Mouse (Mus musculus) CH12.LX (cell line): ENCODE results near the gene Nacc1. TPM values are rescaled to one million over a fixed set of nuclear protein-coding genes. Genes with fewer than 3 reads are reported as not detected.

Source experiments
- DNase-seq: peaks from one replicate; pipeline ENCODE4 v3.0.0-alpha.2; 2013; ENCODE audit errors: extremely low read depth
- H3K27ac ChIP-seq: 2 replicates; pipeline ENCODE4 v1.5.1; 2012; ENCODE audit warnings: low read depth, mild to moderate bottlenecking, control low read depth, moderate library complexity; ENCODE audit not compliant: insufficient read depth
- H3K27me3 ChIP-seq: replicated peaks from 2 replicates; pipeline ENCODE3; 2012; ENCODE audit warnings: inconsistent platforms
- H3K36me3 ChIP-seq, 2 experiments: replicated peaks in 1 of 2; 2 replicates each; pipeline versions ENCODE3 to v1.6.1; 2012; ENCODE audit warnings: inconsistent platforms in 1 of 2, low read length in 1 of 2, mild to moderate bottlenecking in 1 of 2, mixed read lengths in 1 of 2, moderate library complexity in 1 of 2; ENCODE audit not compliant: control insufficient read depth in 1 of 2, insufficient read depth in 1 of 2
- H3K4me1 ChIP-seq, 2 experiments: 2 replicates each; pipeline ENCODE4 v1.6.1; 2012; ENCODE audit warnings: inconsistent platforms in 1 of 2, moderate library complexity in 1 of 2; ENCODE audit not compliant: insufficient read depth in 2 of 2, control insufficient read depth in 1 of 2
- H3K4me2 ChIP-seq: 2 replicates; pipeline ENCODE4 v1.6.1; 2012; ENCODE audit warnings: low read depth, mild to moderate bottlenecking, control low read depth; ENCODE audit not compliant: poor library complexity, insufficient read depth, severe bottlenecking
- H3K4me3 ChIP-seq, 3 experiments: fragments of 150-350 bp in 1 of 3; sonication (generic) in 1 of 3; replicated peaks in 1 of 3; 2 replicates each; pipeline versions ENCODE3 to v1.5.1; 2011 to 2012; ENCODE audit warnings: low read depth in 2 of 3, low read length in 2 of 3, mild to moderate bottlenecking in 2 of 3, moderate library complexity in 2 of 3, control low read depth in 1 of 3, improper control_type of control experiment in 1 of 3, inconsistent platforms in 1 of 3, mixed read lengths in 1 of 3; ENCODE audit not compliant: poor library complexity in 1 of 3
- H3K79me2 ChIP-seq: replicated peaks from 2 replicates; pipeline ENCODE4 v1.6.1; 2012; ENCODE audit warnings: mild to moderate bottlenecking, moderate library complexity; ENCODE audit not compliant: control insufficient read depth, poor library complexity, insufficient read depth, severe bottlenecking; ENCODE audit errors: extremely low read depth
- H3K9ac ChIP-seq: 2 replicates; pipeline ENCODE4 v1.6.1; 2012; ENCODE audit warnings: low read depth, mild to moderate bottlenecking, control low read depth, moderate library complexity; ENCODE audit not compliant: insufficient read depth
- H3K9me3 ChIP-seq: replicated peaks from 2 replicates; pipeline ENCODE3; 2012; ENCODE audit warnings: low read length, inconsistent platforms, mixed read lengths
- BHLHE40 ChIP-seq: IDR thresholded peaks from 2 replicates; pipeline ENCODE4 v1.6.1; 2011; ENCODE audit warnings: mild to moderate bottlenecking, low read depth, low read length, improper control_type of control experiment
- CHD1 ChIP-seq: IDR thresholded peaks from 2 replicates; pipeline ENCODE4 v1.6.1; 2012; ENCODE audit warnings: low read depth, low read length, improper control_type of control experiment, inconsistent platforms
- CHD2 ChIP-seq: IDR thresholded peaks from 2 replicates; pipeline ENCODE4 v1.6.1; 2011; ENCODE audit warnings: low read length, improper control_type of control experiment
- CTCF ChIP-seq, 2 experiments: IDR thresholded peaks in 1 of 2; conservative IDR thresholded peaks in 1 of 2; 2 replicates each; pipeline ENCODE4 v1.5.1; 2011 to 2012; ENCODE audit warnings: low read depth in 2 of 2, low read length in 2 of 2, improper control_type of control experiment in 1 of 2, inconsistent platforms in 1 of 2, mild to moderate bottlenecking in 1 of 2, moderate library complexity in 1 of 2
- E2F4 ChIP-seq: IDR thresholded peaks from 2 replicates; pipeline ENCODE4 v1.6.1; 2011; ENCODE audit warnings: low read depth, low read length, improper control_type of control experiment; ENCODE audit not compliant: insufficient replicate concordance
- ELF1 ChIP-seq: IDR thresholded peaks from 2 replicates; pipeline ENCODE4 v1.6.1; 2014; ENCODE audit warnings: low read depth, mild to moderate bottlenecking, inconsistent platforms, low read length, improper control_type of control experiment
- EP300 ChIP-seq: IDR thresholded peaks from 2 replicates; pipeline ENCODE4 v1.6.1; 2011; ENCODE audit warnings: low read length, improper control_type of control experiment
- ETS1 ChIP-seq: conservative IDR thresholded peaks from 2 replicates; pipeline ENCODE4 v1.6.1; 2012; ENCODE audit warnings: low read depth, mild to moderate bottlenecking, inconsistent platforms, low read length, improper control_type of control experiment, moderate library complexity
- GABPA ChIP-seq: IDR thresholded peaks from 2 replicates; pipeline ENCODE4 v1.6.1; 2012; ENCODE audit warnings: low read depth, low read length, improper control_type of control experiment, inconsistent platforms; ENCODE audit not compliant: insufficient replicate concordance
- HCFC1 ChIP-seq: IDR thresholded peaks from 2 replicates; pipeline ENCODE4 v1.6.1; 2012; ENCODE audit warnings: low read depth, mild to moderate bottlenecking, inconsistent platforms, low read length, improper control_type of control experiment
- IRF4 ChIP-seq: IDR thresholded peaks from 2 replicates; pipeline ENCODE4 v1.6.1; 2014; ENCODE audit warnings: low read depth, mild to moderate bottlenecking, inconsistent platforms, low read length, improper control_type of control experiment
- JUN ChIP-seq: IDR thresholded peaks from 2 replicates; pipeline ENCODE4 v1.6.1; 2011; ENCODE audit warnings: low read depth, mild to moderate bottlenecking, low read length, improper control_type of control experiment, moderate library complexity; ENCODE audit not compliant: insufficient read depth
- JUND ChIP-seq: conservative IDR thresholded peaks from 2 replicates; pipeline ENCODE4 v1.6.1; 2011; ENCODE audit warnings: low read depth, low read length, improper control_type of control experiment
- KAT2A ChIP-seq: IDR thresholded peaks from 2 replicates; pipeline ENCODE4 v1.6.1; 2012; ENCODE audit warnings: low read length, improper control_type of control experiment, inconsistent platforms; ENCODE audit not compliant: insufficient replicate concordance
- MAFK ChIP-seq: IDR thresholded peaks from 2 replicates; pipeline ENCODE4 v1.6.1; 2011; ENCODE audit warnings: low read length, improper control_type of control experiment; ENCODE audit not compliant: insufficient replicate concordance
- MAX ChIP-seq: IDR thresholded peaks from 2 replicates; pipeline ENCODE4 v1.6.1; 2011; ENCODE audit warnings: low read length, improper control_type of control experiment
- MAZ ChIP-seq: IDR thresholded peaks from 2 replicates; pipeline ENCODE4 v1.6.1; 2012; ENCODE audit warnings: low read depth, mild to moderate bottlenecking, inconsistent platforms, low read length, improper control_type of control experiment, moderate library complexity
- MEF2A ChIP-seq: IDR thresholded peaks from 2 replicates; pipeline ENCODE4 v1.6.1; 2014; ENCODE audit warnings: low read depth, mild to moderate bottlenecking, inconsistent platforms, low read length, improper control_type of control experiment, borderline replicate concordance
- MXI1 ChIP-seq: IDR thresholded peaks from 2 replicates; pipeline ENCODE4 v1.6.1; 2011; ENCODE audit warnings: mild to moderate bottlenecking, low read depth, low read length, improper control_type of control experiment
- MYC ChIP-seq: IDR thresholded peaks from 2 replicates; pipeline ENCODE4 v1.6.1; 2011; ENCODE audit warnings: low read depth, mild to moderate bottlenecking, improper control_type of control experiment, low read length
- NELFE ChIP-seq: IDR thresholded peaks from 2 replicates; pipeline ENCODE4 v1.6.1; 2011; ENCODE audit warnings: low read depth, low read length, improper control_type of control experiment
- PAX5 ChIP-seq: IDR thresholded peaks from 2 replicates; pipeline ENCODE4 v1.6.1; 2012; ENCODE audit warnings: low read length, inconsistent platforms, mixed read lengths
- POLR2A ChIP-seq: IDR thresholded peaks from 2 replicates; pipeline ENCODE4 v1.6.1; 2011; ENCODE audit warnings: low read depth, mild to moderate bottlenecking, improper control_type of control experiment, low read length
- POLR2AphosphoS2 ChIP-seq: IDR thresholded peaks from 2 replicates; pipeline ENCODE4 v1.6.1; 2011; ENCODE audit warnings: low read depth, low read length, improper control_type of control experiment
- RAD21 ChIP-seq: IDR thresholded peaks from 2 replicates; pipeline ENCODE4 v1.6.1; 2011; ENCODE audit warnings: low read depth, mild to moderate bottlenecking, low read length, improper control_type of control experiment, moderate library complexity
- RCOR1 ChIP-seq: conservative IDR thresholded peaks from 2 replicates; pipeline ENCODE4 v1.6.1; 2012; ENCODE audit warnings: low read depth, mild to moderate bottlenecking, inconsistent platforms, low read length, improper control_type of control experiment
- SIN3A ChIP-seq: IDR thresholded peaks from 2 replicates; pipeline ENCODE4 v1.6.1; 2012; ENCODE audit warnings: low read length, improper control_type of control experiment, inconsistent platforms
- TBP ChIP-seq: conservative IDR thresholded peaks from 2 replicates; pipeline ENCODE4 v1.6.1; 2011; ENCODE audit warnings: low read depth, low read length, improper control_type of control experiment
- TCF12 ChIP-seq: IDR thresholded peaks from 2 replicates; pipeline ENCODE4 v1.6.1; 2014; ENCODE audit warnings: low read depth, mild to moderate bottlenecking, inconsistent platforms, low read length, improper control_type of control experiment
- UBTF ChIP-seq: IDR thresholded peaks from 2 replicates; pipeline ENCODE4 v1.6.1; 2012; ENCODE audit warnings: low read depth, mild to moderate bottlenecking, inconsistent platforms, low read length, improper control_type of control experiment, moderate library complexity
- USF2 ChIP-seq: conservative IDR thresholded peaks from 2 replicates; pipeline ENCODE4 v1.6.1; 2011; ENCODE audit warnings: low read depth, low read length, improper control_type of control experiment
- ZC3H11A ChIP-seq: IDR thresholded peaks from 2 replicates; pipeline ENCODE4 v1.6.1; 2012; ENCODE audit warnings: low read depth, mild to moderate bottlenecking, inconsistent platforms, low read length, improper control_type of control experiment
- ZKSCAN1 ChIP-seq: IDR thresholded peaks from 2 replicates; pipeline ENCODE4 v1.6.1; 2012; ENCODE audit warnings: low read depth, inconsistent platforms, low read length, improper control_type of control experiment, borderline replicate concordance
- ZMIZ1 ChIP-seq: IDR thresholded peaks from 2 replicates; pipeline ENCODE4 v1.6.1; 2012; ENCODE audit warnings: low read depth, mild to moderate bottlenecking, inconsistent platforms, low read length, improper control_type of control experiment
- ZNF384 ChIP-seq: IDR thresholded peaks from 2 replicates; pipeline ENCODE4 v1.6.1; 2012; ENCODE audit warnings: low read depth, low read length, improper control_type of control experiment, inconsistent platforms
- dilution Hi-C: fragments of 300-500 bp; cut with MboI; formaldehyde crosslinking; loops from 2 replicates; pipeline ENCODE4 v1.14.3; 2020; ENCODE audit warnings: low sequenced_read_pairs; ENCODE audit not compliant: extremely low pct_unique_long_range_greater_than_20kb, extremely low pct_ligation_motif_present
- in situ Hi-C: fragments of 300-500 bp; cut with MboI; formaldehyde crosslinking; loops from 3 replicates; pipeline ENCODE4 v1.14.3; 2019; ENCODE audit warnings: low sequenced_read_pairs, low pct_ligation_motif_present, low pct_unique_long_range_greater_than_20kb, mixed read lengths
- polyA plus RNA-seq: library from polyadenylated mRNA; unstranded; fragments of >175 nt; gene quantifications from 2 replicates; pipeline ENCODE4 v1.2.1, GENCODE M21; 2012; ENCODE audit warnings: low read depth; ENCODE audit not compliant: insufficient read length
- total RNA-seq, 2 experiments: library from RNA; depleted of rRNA; stranded (reverse); fragments of 300-350 nt in 1 of 2; fragments of >200 nt in 1 of 2; gene quantifications; 2 replicates each; pipeline ENCODE4 v1.2.3; 2012 to 2014

Gene Nacc1
- total and polyA plus RNA-seq, 3 experiments, result 23.3 to 84.1 (median 45.1) TPM

- Histone ChIP-seq H3K9me3 (no peaks in the 10 kb centered on the region), H3K79me2 (peaks cover 23% of the 10 kb centered on the region), H3K4me2 (peak within 1 kb of the TSS; percentile 82), H3K4me3 (peak within 1 kb of the TSS; percentile 68 to 97 (median 80)), H3K36me3 (peaks cover 0 to 7% of the 10 kb centered on the region in 2 experiments), H3K4me1 (peaks cover 7 to 37% of the 10 kb centered on the region in 2 experiments), H3K27ac (peak within 1 kb of the TSS; percentile 97), H3K27me3 (no peaks in the 10 kb centered on the region), H3K9ac (peak within 1 kb of the TSS; percentile 95)
- dilution Hi-C loops (no loop called here), in situ Hi-C loops (no loop called here)
- DNase-seq, result peak; percentile 93
- TF ChIP-seq ETS1, result peak; percentile 67
- 0 out of 2 replicates have a peak, but pooled peaks have one; percentile 47 for TF ChIP-seq KAT2A
- TF ChIP-seq CHD1, result no peak
- peak; percentile 99 for TF ChIP-seq ZMIZ1
- TF ChIP-seq E2F4, result no peak; the same call in 1 of the 2 replicates
- peak; percentile 29; the same call in 1 of the 2 replicates for TF ChIP-seq BHLHE40
- TF ChIP-seq GABPA, result no peak
- TF ChIP-seq POLR2A, result peak; percentile 100
- TF ChIP-seq MAFK, result no peak
- TF ChIP-seq TBP, result peak; percentile 98
- TF ChIP-seq ZC3H11A, result no peak
- peak; percentile 54 for TF ChIP-seq HCFC1
- peak; percentile 99 for TF ChIP-seq POLR2AphosphoS2
- no peak for TF ChIP-seq ZNF384
- TF ChIP-seq RCOR1, result 0 out of 2 replicates have a peak, but pooled peaks have one; percentile 35
- no peak for TF ChIP-seq MAX
- TF ChIP-seq JUN, result peak; percentile 42; the same call in 1 of the 2 replicates
- TF ChIP-seq CHD2, result no peak; the same call in 1 of the 2 replicates
- TF ChIP-seq RAD21, result no peak
- no peak; the same call in 1 of the 2 replicates for TF ChIP-seq UBTF
- TF ChIP-seq MYC, result peak; percentile 54; the same call in 1 of the 2 replicates
- no peak for TF ChIP-seq USF2
- no peak; the same call in none of the 2 replicates for TF ChIP-seq SIN3A
- no peak for TF ChIP-seq MXI1
- TF ChIP-seq ZKSCAN1, result no peak
- peak; percentile 62; the same call in 1 of the 2 replicates for TF ChIP-seq JUND
- TF ChIP-seq CTCF (conservative IDR thresholded peaks at IDR 0.05 in 1 of 2, IDR thresholded peaks at IDR 0.05 in 1 of 2; ENCODE audit: low read depth in 2 of 2, low read length in 2 of 2), result no peak
- TF ChIP-seq MAZ, result no peak; the same call in 1 of the 2 replicates
- peak; percentile 41; the same call in 1 of the 2 replicates for TF ChIP-seq IRF4
- TF ChIP-seq EP300, result peak; percentile 64
- TF ChIP-seq MEF2A, result peak; percentile 67
- peak; percentile 78 for TF ChIP-seq TCF12
- peak; percentile 60 for TF ChIP-seq ELF1
- TF ChIP-seq NELFE, result peak; percentile 100
- TF ChIP-seq PAX5, result no peak
Measured at GRCm38 (mm10) chr8:84662581-84663065, 25.0 kb downstream of the Nacc1 start, which contains the start of gene Ier2. Gene Ier2, minus strand, starts transcription at chr8:84662852.
